Mouse (Mus musculus) erythroblast, adult 5-6 weeks (primary cell): ENCODE results near the gene Iqsec2. TPM values are rescaled to one million over a fixed set of nuclear protein-coding genes. Genes with fewer than 3 reads are reported as not detected.
A peak's percentile ranks its signal among the peaks of the same experiment; 100 is the strongest.

Source experiments
- ATAC-seq: replicated peaks from 2 replicates; pipeline ENCODE4 v1.8.0; 2016; ENCODE audit warnings: moderate number of reproducible peaks, mild to moderate bottlenecking, moderate TSS enrichment, inconsistent platforms; ENCODE audit not compliant: poor library complexity, low FRiP score, severe bottlenecking
- total RNA-seq, 2 experiments: library from RNA; stranded (forward) in 1 of 2; stranded (reverse) in 1 of 2; fragments of 150-400 nt in 1 of 2; fragments of 200-764, 138-1000 nt in 1 of 2; gene quantifications; 2 replicates each; pipeline versions ENCODE4 v1.2.3 to v1.2.4; 2015 to 2017; ENCODE audit warnings: low replicate concordance in 2 of 2

Gene Iqsec2
- total RNA-seq, 2 experiments from 2014 or later = 0.26 to 1.2 TPM

- ATAC-seq = no peak
Measured at GRCm38 (mm10) chrX:152235758-152236157, 91.7 kb downstream of the Iqsec2 start.

GRCm38 (mm10) chrX:152243140-152243539, 99.1 kb downstream of the Iqsec2 start:
- 0 out of 2 replicates have a peak, but pooled peaks have one; percentile 68 for ATAC-seq

DNA sequence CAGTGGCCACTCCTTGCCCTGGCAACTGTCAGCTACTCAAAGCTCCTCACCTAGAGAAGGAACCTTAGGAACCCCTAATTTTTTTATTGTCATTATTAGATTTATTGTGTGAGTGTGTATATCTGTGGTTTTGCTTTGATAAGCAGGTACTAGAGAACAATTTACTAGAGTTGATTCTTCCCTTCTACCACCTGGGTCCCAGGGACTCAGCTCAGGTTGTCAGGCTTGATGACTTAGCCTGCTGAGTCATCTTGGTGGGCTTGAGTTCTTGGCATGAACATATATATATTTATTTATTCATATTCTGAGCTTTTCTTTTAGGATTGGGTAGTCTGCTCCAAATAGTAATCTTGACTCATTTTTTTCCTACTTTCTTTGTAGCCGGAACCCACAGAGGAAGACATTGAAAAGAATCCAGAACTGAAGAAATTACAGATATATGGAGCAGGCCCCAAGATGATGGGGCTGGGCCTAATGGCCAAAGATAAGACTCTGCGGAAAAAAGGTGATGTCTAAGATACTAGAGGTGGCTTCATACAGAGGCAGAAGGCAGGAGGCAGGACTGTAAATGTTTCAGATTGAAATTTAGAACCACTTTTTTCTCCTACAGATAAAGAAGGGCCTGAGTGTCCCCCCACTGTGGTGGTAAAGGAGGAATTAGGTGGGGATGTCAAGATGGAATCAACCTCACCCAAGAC, 100.6 kb downstream of the Iqsec2 start:
- ATAC-seq = peak; percentile 70

DNA sequence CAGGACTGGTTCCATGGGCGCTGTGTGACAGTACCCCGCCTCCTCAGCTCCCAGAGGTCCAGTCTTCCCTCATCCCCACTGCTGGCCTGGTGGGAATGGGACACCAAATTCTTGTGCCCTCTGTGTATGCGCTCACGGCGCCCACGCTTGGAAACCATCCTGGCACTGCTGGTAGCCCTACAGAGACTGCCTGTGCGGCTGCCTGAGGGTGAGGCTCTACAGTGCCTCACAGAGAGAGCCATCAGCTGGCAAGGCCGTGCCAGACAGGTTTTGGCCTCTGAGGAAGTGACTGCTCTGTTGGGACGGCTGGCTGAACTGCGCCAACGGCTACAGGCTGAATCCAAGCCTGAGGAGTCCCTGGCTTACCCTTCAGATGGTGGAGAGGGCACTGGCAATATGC, 127.1 kb downstream of the Iqsec2 start:
- ATAC-seq = no peak

Other genes starting within 250 kb of the Iqsec2 start
- 20.8 and 32.0 TPM in 2 replicates for gene Hsd17b10, start 142.4 kb upstream of the Iqsec2 start, total RNA-seq (2015; ENCODE audit: low replicate concordance)
- gene Hsd17b10, start 142.4 kb upstream of the Iqsec2 start, total RNA-seq (2017; ENCODE audit: low replicate concordance) = 7.0 and 13.5 TPM in 2 replicates
- gene Ribc1, start 128.0 kb upstream of the Iqsec2 start, total RNA-seq (2015; ENCODE audit: low replicate concordance) = 0.38 TPM in 1 of 2 replicates, not detected in the other
- gene Ribc1, start 128.0 kb upstream of the Iqsec2 start, total RNA-seq (2017; ENCODE audit: low replicate concordance) = 1.4 and 4.0 TPM in 2 replicates
- gene Smc1a, start 127.8 kb upstream of the Iqsec2 start, total RNA-seq (2015; ENCODE audit: low replicate concordance) = 40.9 and 48.7 TPM in 2 replicates
- gene Smc1a, start 127.8 kb upstream of the Iqsec2 start, total RNA-seq (2017; ENCODE audit: low replicate concordance) = 88.1 and 159 TPM in 2 replicates
- gene Kdm5c, start 88.8 kb downstream of the Iqsec2 start, total RNA-seq (2015; ENCODE audit: low replicate concordance) = 75.7 and 79.0 TPM in 2 replicates
- gene Kdm5c, start 88.8 kb downstream of the Iqsec2 start, total RNA-seq (2017; ENCODE audit: low replicate concordance) = 125 and 143 TPM in 2 replicates
- 10.0 and 14.0 TPM in 2 replicates for gene Kantr, start 183.2 kb downstream of the Iqsec2 start, total RNA-seq (2015; ENCODE audit: low replicate concordance)
- gene Kantr, start 183.2 kb downstream of the Iqsec2 start, total RNA-seq (2017; ENCODE audit: low replicate concordance) = 0.28 and 2.9 TPM in 2 replicates
- gene Tspyl2, start 198.2 kb downstream of the Iqsec2 start, total RNA-seq (2015; ENCODE audit: low replicate concordance) = 1.3 and 7.7 TPM in 2 replicates
- 0.94 and 2.2 TPM in 2 replicates for gene Tspyl2, start 198.2 kb downstream of the Iqsec2 start, total RNA-seq (2017; ENCODE audit: low replicate concordance)
- gene Gpr173, start 224.4 kb downstream of the Iqsec2 start, total RNA-seq (2015; ENCODE audit: low replicate concordance) = not detected in 2 replicates
- gene Gpr173, start 224.4 kb downstream of the Iqsec2 start, total RNA-seq (2017; ENCODE audit: low replicate concordance) = not detected in 2 replicates